Mouse (Mus musculus): ENCODE data around the gene Tiam1. TPM values are rescaled to one million over a fixed set of nuclear protein-coding genes. Genes with fewer than 3 reads are reported as not detected.

The Tiam1 gene
- polyA plus RNA-seq, 1 experiment from 2014 or later = 18.8 TPM

- H3K9ac ChIP-seq (ENCODE audit: low read length) = no peak overlapping the region
- ATAC-seq (ENCODE audit: low FRiP score, low TSS enrichment) (no peak), DNase-seq (ENCODE audit: low spot score) (no peak)
- no peaks in the 10 kb centered on the region for H3K36me3 ChIP-seq (ENCODE audit: control insufficient read depth, insufficient read depth, low read length)
- H3K4me2 ChIP-seq (replicated peaks; ENCODE audit: low read depth) = no peak overlapping the region
- TF ChIP-seq CTCF (IDR thresholded peaks at IDR 0.05; ENCODE audit: low read depth) = no peak
- no peak for TF ChIP-seq EP300 (optimal IDR thresholded peaks at IDR 0.05)
- no peaks in the 10 kb centered on the region for H3K9me3 ChIP-seq (ENCODE audit: control insufficient read depth, low read length)
- WGBS = 80% methylated on average over 6 of the region's 6 CpGs
- H3K4me1 ChIP-seq (replicated peaks; ENCODE audit: control insufficient read depth, insufficient read depth) = no peaks in the 10 kb centered on the region
- H3K27me3 ChIP-seq (ENCODE audit: control insufficient read depth, insufficient read depth, low read length) = no peaks in the 10 kb centered on the region
- peak overlapping the region; percentile 53; the same call in 1 of the 2 replicates for H3K27ac ChIP-seq (replicated peaks)
- H3K4me3 ChIP-seq (ENCODE audit: low read depth, low read length) = no peak overlapping the region
Observed at GRCm38 (mm10) chr16:90150820-90151219, 7.3 kb upstream of the Tiam1 start.

- H3K27ac ChIP-seq (replicated peaks) = peak overlapping the region; percentile 53; the same call in 1 of the 2 replicates
Observed at GRCm38 (mm10) chr16:90150126-90150525, 6.6 kb upstream of the Tiam1 start.

GRCm38 (mm10) chr16:90149335-90149734 lies 5.8 kb upstream of the Tiam1 start:
- no peak for ATAC-seq (ENCODE audit: low FRiP score, low TSS enrichment)
- 60% methylated on average over 9 of the region's 9 CpGs for WGBS
- no peaks in the 10 kb centered on the region for H3K4me1 ChIP-seq (replicated peaks; ENCODE audit: control insufficient read depth, insufficient read depth)
- no peaks in the 10 kb centered on the region for H3K9me3 ChIP-seq (ENCODE audit: control insufficient read depth, low read length)
- H3K4me3 ChIP-seq (ENCODE audit: low read depth, low read length) = no peak overlapping the region
- H3K27me3 ChIP-seq (ENCODE audit: control insufficient read depth, insufficient read depth, low read length) = no peaks in the 10 kb centered on the region
- TF ChIP-seq EP300 (optimal IDR thresholded peaks at IDR 0.05) (no peak), CTCF (IDR thresholded peaks at IDR 0.05; ENCODE audit: low read depth) (no peak)
- DNase-seq (ENCODE audit: low spot score) = no peak
- H3K27ac ChIP-seq (replicated peaks) = 0 out of 2 replicates have a peak overlapping the region, but pooled peaks have one; percentile 8
- no peak overlapping the region for H3K9ac ChIP-seq (ENCODE audit: low read length)
- H3K36me3 ChIP-seq (ENCODE audit: control insufficient read depth, insufficient read depth, low read length) = no peaks in the 10 kb centered on the region
- H3K4me2 ChIP-seq (replicated peaks; ENCODE audit: low read depth) = no peak overlapping the region

More at GRCm38 (mm10) chr16:90150126-90150525, 6.6 kb upstream of the Tiam1 start:
- no peak overlapping the region for H3K9ac ChIP-seq (ENCODE audit: low read length)
- no peak overlapping the region for H3K4me3 ChIP-seq (ENCODE audit: low read depth, low read length)
- no peaks in the 10 kb centered on the region for H3K9me3 ChIP-seq (ENCODE audit: control insufficient read depth, low read length)
- no peaks in the 10 kb centered on the region for H3K36me3 ChIP-seq (ENCODE audit: control insufficient read depth, insufficient read depth, low read length)
- no peak for ATAC-seq (ENCODE audit: low FRiP score, low TSS enrichment)
- WGBS = 43% methylated on average over 6 of the region's 7 CpGs
- no peak for TF ChIP-seq CTCF (IDR thresholded peaks at IDR 0.05; ENCODE audit: low read depth)
- TF ChIP-seq EP300 (optimal IDR thresholded peaks at IDR 0.05) = no peak
- no peak for DNase-seq (ENCODE audit: low spot score)
- H3K27me3 ChIP-seq (ENCODE audit: control insufficient read depth, insufficient read depth, low read length) = no peaks in the 10 kb centered on the region
- H3K4me2 ChIP-seq (replicated peaks; ENCODE audit: low read depth) = no peak overlapping the region
- H3K4me1 ChIP-seq (replicated peaks; ENCODE audit: control insufficient read depth, insufficient read depth) = no peaks in the 10 kb centered on the region

GRCm38 (mm10) chr16:90145244-90145643 lies 1.7 kb upstream of the Tiam1 start:
- Histone ChIP-seq H3K27ac (replicated peaks) (no peak overlapping the region), H3K4me3 (ENCODE audit: low read depth, low read length) (no peak overlapping the region), H3K4me2 (replicated peaks; ENCODE audit: low read depth) (no peak overlapping the region), H3K27me3 (ENCODE audit: control insufficient read depth, insufficient read depth, low read length) (no peaks in the 10 kb centered on the region), H3K36me3 (ENCODE audit: control insufficient read depth, insufficient read depth, low read length) (no peaks in the 10 kb centered on the region), H3K9ac (ENCODE audit: low read length) (no peak overlapping the region), H3K4me1 (replicated peaks; ENCODE audit: control insufficient read depth, insufficient read depth) (no peaks in the 10 kb centered on the region), H3K9me3 (ENCODE audit: control insufficient read depth, low read length) (no peaks in the 10 kb centered on the region)
- DNase-seq (ENCODE audit: low spot score) = no peak
- ATAC-seq (ENCODE audit: low FRiP score, low TSS enrichment) = no peak
- WGBS = 79% methylated on average over 1 of the region's 1 CpGs
- TF ChIP-seq EP300 (optimal IDR thresholded peaks at IDR 0.05) (no peak), CTCF (IDR thresholded peaks at IDR 0.05; ENCODE audit: low read depth) (no peak)

GRCm38 (mm10) chr16:90144541-90144940 lies 972 bp upstream of the Tiam1 start:
- H3K27ac ChIP-seq (replicated peaks) = no peak overlapping the region

GRCm38 (mm10) chr16:90143416-90143759 lies 181 bp downstream of the Tiam1 start:
- peak overlapping the region; percentile 61 for H3K9ac ChIP-seq (ENCODE audit: low read length)
- no peaks in the 10 kb centered on the region for H3K36me3 ChIP-seq (ENCODE audit: control insufficient read depth, insufficient read depth, low read length)
- TF ChIP-seq CTCF (IDR thresholded peaks at IDR 0.05; ENCODE audit: low read depth) (no peak), EP300 (optimal IDR thresholded peaks at IDR 0.05) (no peak)
- peak overlapping the region; percentile 59 for H3K4me3 ChIP-seq (ENCODE audit: low read depth, low read length)
- H3K4me1 ChIP-seq (replicated peaks; ENCODE audit: control insufficient read depth, insufficient read depth) = no peaks in the 10 kb centered on the region
- peak overlapping the region; percentile 97 for H3K4me2 ChIP-seq (replicated peaks; ENCODE audit: low read depth)
- H3K27me3 ChIP-seq (ENCODE audit: control insufficient read depth, insufficient read depth, low read length) = no peaks in the 10 kb centered on the region
- under 1% methylated on average over 21 of the region's 21 CpGs for WGBS
- H3K9me3 ChIP-seq (ENCODE audit: control insufficient read depth, low read length) = no peaks in the 10 kb centered on the region
- DNase-seq (ENCODE audit: low spot score) (no peak), ATAC-seq (ENCODE audit: low FRiP score, low TSS enrichment) (no peak)
- peak overlapping the region; percentile 67; the same call in 1 of the 2 replicates for H3K27ac ChIP-seq (replicated peaks)

More at GRCm38 (mm10) chr16:90144541-90144940, 972 bp upstream of the Tiam1 start:
- 0 out of 2 replicates have a peak overlapping the region, but pooled peaks have one; percentile 4 for H3K9ac ChIP-seq (ENCODE audit: low read length)
- H3K27me3 ChIP-seq (ENCODE audit: control insufficient read depth, insufficient read depth, low read length) = no peaks in the 10 kb centered on the region
- H3K4me2 ChIP-seq (replicated peaks; ENCODE audit: low read depth) = peak overlapping the region; percentile 97
- peak overlapping the region; percentile 59 for H3K4me3 ChIP-seq (ENCODE audit: low read depth, low read length)
- H3K4me1 ChIP-seq (replicated peaks; ENCODE audit: control insufficient read depth, insufficient read depth) = no peaks in the 10 kb centered on the region
- TF ChIP-seq CTCF (IDR thresholded peaks at IDR 0.05; ENCODE audit: low read depth) = no peak
- TF ChIP-seq EP300 (optimal IDR thresholded peaks at IDR 0.05) = no peak
- no peaks in the 10 kb centered on the region for H3K9me3 ChIP-seq (ENCODE audit: control insufficient read depth, low read length)
- no peaks in the 10 kb centered on the region for H3K36me3 ChIP-seq (ENCODE audit: control insufficient read depth, insufficient read depth, low read length)
- DNase-seq (ENCODE audit: low spot score) = peak; percentile 25
- WGBS = 6% methylated on average over 13 of the region's 13 CpGs
- ATAC-seq (ENCODE audit: low FRiP score, low TSS enrichment) = no peak; the same call in 1 of the 2 replicates

Measured in stomach, postnatal 0 days (tissue).